Comparison of ENCODE assay signal across 9 mouse cellular contexts in genomic region chr4:124646591-124646990, GRCm38 (mm10). TPM values are rescaled to one million over a fixed set of nuclear protein-coding genes. Genes with fewer than 3 reads are reported as not detected.
DNase-seq lines count a peak whose midpoint lies in the region; ATAC-seq and TF ChIP-seq lines count a peak whose summit lies in the region.
"Had no signal": no experiment of that assay in that cellular context is flagged by ENCODE, and none has a peak within 500 bp of the region (broad histone marks: within the 10 kb centered on the region; RNA-seq: fewer than 3 reads in every experiment).

No protein-coding gene starts in this region.

- 0 out of 2 replicates have a peak, but pooled peaks have one; percentile 8 for ATAC-seq in heart, embryonic 15.5 days (replicated peaks; ENCODE audit: insufficient number of reproducible peaks, insufficient read depth, low FRiP score, low read depth)
- no peak for ATAC-seq in limb, embryonic 14.5 days (ENCODE audit: low FRiP score, low read depth)
- ATAC-seq in midbrain, embryonic 14.5 days (ENCODE audit: low FRiP score, low TSS enrichment): no peak

- WGBS in heart, embryonic 15.5 days: 9% methylated on average over 8 of the region's 8 CpGs
- WGBS in limb, embryonic 14.5 days: 10% methylated on average over 8 of the region's 8 CpGs
- 24% methylated on average over 8 of the region's 8 CpGs for WGBS in midbrain, embryonic 14.5 days

- intact Hi-C loops in gastrocnemius, postnatal 14 days (cut with DNase I; ENCODE audit: low total_unique reads): no loop called here

- peak overlapping the region; percentile 75 for H3K4me2 ChIP-seq in CH12.LX (ENCODE audit: insufficient read depth, low read depth, poor library complexity, severe bottlenecking)
- peak overlapping the region; percentile 53 for H3K4me2 ChIP-seq in heart, embryonic 15.5 days
- peak overlapping the region; percentile 31 for H3K4me2 ChIP-seq in limb, embryonic 14.5 days (replicated peaks; ENCODE audit: low read depth, low read length, severe bottlenecking)
- no peak overlapping the region for H3K4me2 ChIP-seq in midbrain, embryonic 14.5 days (ENCODE audit: low read length)

- H3K27ac ChIP-seq in CH12.LX (ENCODE audit: insufficient read depth, low read depth): no peak overlapping the region
- peak overlapping the region; percentile 43 for H3K27ac ChIP-seq in heart, embryonic 15.5 days
- no peak overlapping the region for H3K27ac ChIP-seq in limb, embryonic 14.5 days (replicated peaks; ENCODE audit: low read depth, low read length)
- no peak overlapping the region for H3K27ac ChIP-seq in midbrain, embryonic 14.5 days (replicated peaks; ENCODE audit: low read depth, low read length)

- no peak for TF ChIP-seq POLR2A in CH12.LX (IDR thresholded peaks at IDR 0.05; ENCODE audit: low read depth, low read length)
- TF ChIP-seq POLR2A in limb, embryonic 14.5 days (IDR thresholded peaks at IDR 0.05; ENCODE audit: borderline replicate concordance, extremely low read depth, insufficient read depth, insufficient read length): no peak

- dilution Hi-C loops in CH12.LX (cut with MboI; ENCODE audit: extremely low pct_ligation_motif_present, extremely low pct_unique_long_range_greater_than_20kb, low sequenced_read_pairs): no loop called here

- H3K4me3 ChIP-seq in CH12.LX (replicated peaks in 1 of 3; ENCODE audit: low read depth in 2 of 3, low read length in 2 of 3, poor library complexity in 1 of 3): no peak overlapping the region
- peak overlapping the region; percentile 15 for H3K4me3 ChIP-seq in heart, embryonic 15.5 days
- 0 out of 2 replicates have a peak overlapping the region, but pooled peaks have one; percentile 7 for H3K4me3 ChIP-seq in limb, embryonic 14.5 days (replicated peaks; ENCODE audit: low read length)
- no peak overlapping the region for H3K4me3 ChIP-seq in midbrain, embryonic 14.5 days (replicated peaks; ENCODE audit: low read depth, low read length)

- no peaks in the 10 kb centered on the region for H3K36me3 ChIP-seq in CH12.LX (replicated peaks in 1 of 2; ENCODE audit: control insufficient read depth in 1 of 2, insufficient read depth in 1 of 2, low read length in 1 of 2)
- H3K36me3 ChIP-seq in heart, embryonic 15.5 days: no peaks in the 10 kb centered on the region
- no peaks in the 10 kb centered on the region for H3K36me3 ChIP-seq in limb, embryonic 14.5 days (ENCODE audit: control insufficient read depth, insufficient read depth, low read length)
- H3K36me3 ChIP-seq in midbrain, embryonic 14.5 days (ENCODE audit: control insufficient read depth, insufficient read depth, low read length): no peaks in the 10 kb centered on the region

- peaks cover 31% of the 10 kb centered on the region for H3K27me3 ChIP-seq in CH12.LX (replicated peaks)
- H3K27me3 ChIP-seq in heart, embryonic 15.5 days: peaks cover 9% of the 10 kb centered on the region; the same call in 1 of the 2 replicates
- no peaks in the 10 kb centered on the region for H3K27me3 ChIP-seq in limb, embryonic 14.5 days (ENCODE audit: control insufficient read depth, insufficient read depth, low read length)
- no peaks in the 10 kb centered on the region for H3K27me3 ChIP-seq in midbrain, embryonic 14.5 days (ENCODE audit: control insufficient read depth, insufficient read depth, low read length)

- DNase-seq in 3T3-L1 (ENCODE audit: low read depth, low spot score) (peak; percentile 55), CH12.LX (ENCODE audit: extremely low read depth) (no peak)
- DNase-seq in limb, embryonic 14.5 days (ENCODE audit: low spot score): no peak
- no peak for DNase-seq in cerebellum, postnatal 36 days
- DNase-seq in midbrain, embryonic 14.5 days: no peak
- DNase-seq in gastrocnemius, postnatal 14 days: no peak
- DNase-seq: gastrocnemius, postnatal 36 days had no signal

- TF ChIP-seq CTCF in CH12.LX (conservative IDR thresholded peaks at IDR 0.05 in 1 of 2, IDR thresholded peaks at IDR 0.05 in 1 of 2; ENCODE audit: low read depth in 2 of 2, low read length in 2 of 2): no peak

- peaks cover 10 to 24% of the 10 kb centered on the region in 2 experiments for H3K4me1 ChIP-seq in CH12.LX (ENCODE audit: control insufficient read depth in 1 of 2, insufficient read depth in 2 of 2)
- peaks cover 34% of the 10 kb centered on the region for H3K4me1 ChIP-seq in heart, embryonic 15.5 days (replicated peaks)
- H3K4me1 ChIP-seq in limb, embryonic 14.5 days (ENCODE audit: control insufficient read depth, insufficient read depth, low read length): peaks cover 16% of the 10 kb centered on the region; the same call in 1 of the 2 replicates
- no peaks in the 10 kb centered on the region for H3K4me1 ChIP-seq in midbrain, embryonic 14.5 days (ENCODE audit: control insufficient read depth, insufficient read depth, low read length)

- no peak overlapping the region for H3K9ac ChIP-seq in CH12.LX (ENCODE audit: insufficient read depth, low read depth)
- H3K9ac ChIP-seq in heart, embryonic 15.5 days: no peak overlapping the region
- H3K9ac ChIP-seq in limb, embryonic 14.5 days (ENCODE audit: low read depth, low read length, severe bottlenecking): no peak overlapping the region
- H3K9ac ChIP-seq in midbrain, embryonic 14.5 days (replicated peaks; ENCODE audit: low read length): no peak overlapping the region

- no peak for TF ChIP-seq EP300 in CH12.LX (IDR thresholded peaks at IDR 0.05; ENCODE audit: low read length)

- no peak for TF ChIP-seq RAD21 in CH12.LX (IDR thresholded peaks at IDR 0.05; ENCODE audit: low read depth, low read length)

- in situ Hi-C loops in CH12.LX (cut with MboI; ENCODE audit: low pct_ligation_motif_present, low pct_unique_long_range_greater_than_20kb, low sequenced_read_pairs): no loop called here

- no peaks in the 10 kb centered on the region for H3K9me3 ChIP-seq in CH12.LX (replicated peaks; ENCODE audit: low read length)
- no peaks in the 10 kb centered on the region for H3K9me3 ChIP-seq in heart, embryonic 15.5 days (replicated peaks)
- H3K9me3 ChIP-seq in limb, embryonic 14.5 days (ENCODE audit: control insufficient read depth, low read length): no peaks in the 10 kb centered on the region
- no peaks in the 10 kb centered on the region for H3K9me3 ChIP-seq in midbrain, embryonic 14.5 days (ENCODE audit: control insufficient read depth, low read length)

- H3K79me2 ChIP-seq in CH12.LX (replicated peaks; ENCODE audit: control insufficient read depth, extremely low read depth, insufficient read depth, poor library complexity, severe bottlenecking): no peaks in the 10 kb centered on the region

TF ChIP-seq in CH12.LX, 34 proteins besides CTCF, POLR2A, EP300 and RAD21 (continues in another document):
- no peak for TF ChIP-seq ZMIZ1 (IDR thresholded peaks at IDR 0.05; ENCODE audit: low read depth, low read length)
- TF ChIP-seq MAZ (IDR thresholded peaks at IDR 0.05; ENCODE audit: low read depth, low read length): no peak
- TF ChIP-seq SMC3 (IDR thresholded peaks at IDR 0.05; ENCODE audit: low read depth, low read length): no peak
- TF ChIP-seq MXI1 (IDR thresholded peaks at IDR 0.05; ENCODE audit: low read depth, low read length): no peak
- TF ChIP-seq BHLHE40 (IDR thresholded peaks at IDR 0.05; ENCODE audit: low read depth, low read length): no peak
- TF ChIP-seq PAX5 (IDR thresholded peaks at IDR 0.05; ENCODE audit: low read length): no peak
- TF ChIP-seq TCF12 (IDR thresholded peaks at IDR 0.05; ENCODE audit: low read depth, low read length): no peak
- no peak for TF ChIP-seq GABPA (IDR thresholded peaks at IDR 0.05; ENCODE audit: insufficient replicate concordance, low read depth, low read length)
- TF ChIP-seq MEF2A (IDR thresholded peaks at IDR 0.05; ENCODE audit: borderline replicate concordance, low read depth, low read length): no peak

RNA-seq across cellular contexts. Expression of gene Pou3f1, which starts 10.0 kb away (rescaled TPM):
- total RNA-seq in CH12.LX (2012; rRNA removed): not detected in 2 replicates
- total RNA-seq in CH12.LX (2014; rRNA removed): not detected in 2 replicates
- polyA plus RNA-seq in CH12.LX (2012; ENCODE audit: insufficient read length, low read depth): not detected in 2 replicates
- 0.14 and 0.15 TPM in 2 replicates for polyA plus RNA-seq in heart, embryonic 15.5 days (2015; fragmentation: Nextera tagmentation; extraction: Ambion mirVana)
- polyA plus RNA-seq in limb, embryonic 14.5 days (2012; rRNA removed): 1.2 and 1.7 TPM in 2 replicates
- polyA plus RNA-seq in limb, embryonic 14.5 days (2014; fragmentation: Nextera tagmentation; extraction: Ambion mirVana): 0.97 and 1.2 TPM in 2 replicates
- 21.7 and 22.6 TPM in 2 replicates for polyA plus RNA-seq in midbrain, embryonic 14.5 days (2014; fragmentation: Nextera tagmentation; extraction: Ambion mirVana)
- 1 to 10 TPM; 1.3 to 2.2 TPM for total RNA-seq in gastrocnemius, postnatal 14 days (2021)
- total RNA-seq: neutrophil, adult 5-6 weeks had no signal

RNA-seq across cellular contexts. Expression of gene 3100002H09Rik, which starts 36.0 kb away (rescaled TPM):
- total RNA-seq in CH12.LX (2012; rRNA removed) (not detected in 2 replicates), CH12.LX (2014; rRNA removed) (not detected in 2 replicates)
- not detected in 2 replicates for polyA plus RNA-seq in CH12.LX (2012; ENCODE audit: insufficient read length, low read depth)
- 0.14 TPM in 1 of 2 replicates, not detected in the other for polyA plus RNA-seq in heart, embryonic 15.5 days (2015; fragmentation: Nextera tagmentation; extraction: Ambion mirVana)
- polyA plus RNA-seq in limb, embryonic 14.5 days (2012; rRNA removed): not detected in 2 replicates
- polyA plus RNA-seq in limb, embryonic 14.5 days (2014; fragmentation: Nextera tagmentation; extraction: Ambion mirVana): not detected in 2 replicates
- 0.61 and 0.84 TPM in 2 replicates for polyA plus RNA-seq in midbrain, embryonic 14.5 days (2014; fragmentation: Nextera tagmentation; extraction: Ambion mirVana)
- not detected for total RNA-seq in gastrocnemius, postnatal 14 days (2021)
- total RNA-seq: gastrocnemius, postnatal 36 days; neutrophil, adult 5-6 weeks had no signal

RNA-seq across cellular contexts. Expression of gene Utp11, which starts 46.8 kb away (rescaled TPM):
- total RNA-seq in CH12.LX (2012; rRNA removed) (52.7 and 63.2 TPM in 2 replicates), CH12.LX (2014; rRNA removed) (78.1 and 84.4 TPM in 2 replicates)
- 102 and 107 TPM in 2 replicates for polyA plus RNA-seq in CH12.LX (2012; ENCODE audit: insufficient read length, low read depth)
- 42.6 and 47.5 TPM in 2 replicates for polyA plus RNA-seq in heart, embryonic 15.5 days (2015; fragmentation: Nextera tagmentation; extraction: Ambion mirVana)
- polyA plus RNA-seq in limb, embryonic 14.5 days (2012; rRNA removed): 29.2 and 52.0 TPM in 2 replicates
- polyA plus RNA-seq in limb, embryonic 14.5 days (2014; fragmentation: Nextera tagmentation; extraction: Ambion mirVana): 59.4 and 61.1 TPM in 2 replicates
- 37.6 and 38.2 TPM in 2 replicates for polyA plus RNA-seq in midbrain, embryonic 14.5 days (2014; fragmentation: Nextera tagmentation; extraction: Ambion mirVana)
- total RNA-seq in gastrocnemius, postnatal 14 days (2021): 10 to 100 TPM; 16.5 to 20.4 TPM

RNA-seq across cellular contexts. Expression of gene Fhl3, which starts 53.9 kb away (rescaled TPM):
- 10.4 and 10.8 TPM in 2 replicates for total RNA-seq in CH12.LX (2012; rRNA removed)
- total RNA-seq in CH12.LX (2014; rRNA removed): 3.6 and 4.1 TPM in 2 replicates
- 14.8 and 20.8 TPM in 2 replicates for polyA plus RNA-seq in CH12.LX (2012; ENCODE audit: insufficient read length, low read depth)
- polyA plus RNA-seq in heart, embryonic 15.5 days (2015; fragmentation: Nextera tagmentation; extraction: Ambion mirVana): 6.2 and 7.5 TPM in 2 replicates
- polyA plus RNA-seq in limb, embryonic 14.5 days (2012; rRNA removed): 30.6 and 43.7 TPM in 2 replicates
- 18.1 and 20.4 TPM in 2 replicates for polyA plus RNA-seq in limb, embryonic 14.5 days (2014; fragmentation: Nextera tagmentation; extraction: Ambion mirVana)
- 0.73 and 1.8 TPM in 2 replicates for polyA plus RNA-seq in midbrain, embryonic 14.5 days (2014; fragmentation: Nextera tagmentation; extraction: Ambion mirVana)
- total RNA-seq in gastrocnemius, postnatal 14 days (2021): 100 to 1,000 TPM in 1 of 2 experiments, 10 to 100 TPM in 1; 77.5 to 112 TPM

Comparison
In these comparisons a context has a peak if more than half of its experiments do, and no peak if none do; other contexts are left out.
1. H3K4me3 ChIP-seq: peak in heart, embryonic 15.5 days (single experiment) and limb, embryonic 14.5 days (single experiment); none in CH12.LX (0 of 3) and midbrain, embryonic 14.5 days (single experiment).